Mouse (Mus musculus) intestine, embryonic 16.5 days (tissue): ENCODE data around the gene Epb41l1. TPM values are rescaled to one million over a fixed set of nuclear protein-coding genes. Genes with fewer than 3 reads are reported as not detected.
A peak's percentile ranks its signal among the peaks of the same experiment; 100 is the strongest.
"Not testable (repeated sequence)": the region's sequence is repeated elsewhere in the genome, so short reads cannot be mapped to it uniquely, and the experiment has no call there.

Experiments
- ATAC-seq: fragments of 200-750 bp; cut with Nextera tagmentation; 2 replicates; pipeline ENCODE4 v1.8.0; 2017; ENCODE audit warnings: moderate TSS enrichment, moderate library complexity
- H3K27ac ChIP-seq: fragments of 300-500 bp; sonication (generic); 2 replicates; pipeline ENCODE4 v1.5.1; 2014; ENCODE audit warnings: mild to moderate bottlenecking, low read length
- H3K27me3 ChIP-seq: fragments of 300-500 bp; sonication (generic); replicated peaks from 2 replicates; pipeline ENCODE4 v1.6.1; 2014; ENCODE audit warnings: low read length, control low read depth, mixed read lengths; ENCODE audit not compliant: control insufficient read depth, insufficient read depth
- H3K36me3 ChIP-seq: fragments of 300-500 bp; sonication (generic); 2 replicates; pipeline ENCODE4 v1.6.1; 2014; ENCODE audit warnings: low read length, control low read depth; ENCODE audit not compliant: control insufficient read depth, insufficient read depth
- H3K4me1 ChIP-seq: fragments of 300-500 bp; sonication (generic); 2 replicates; pipeline ENCODE4 v1.6.1; 2014; ENCODE audit warnings: low read length, control low read depth, mixed read lengths; ENCODE audit not compliant: control insufficient read depth, insufficient read depth
- H3K4me2 ChIP-seq: fragments of 300-500 bp; sonication (generic); 2 replicates; pipeline ENCODE4 v1.6.1; 2014; ENCODE audit warnings: low read depth, low read length, control low read depth
- H3K4me3 ChIP-seq: fragments of 300-500 bp; sonication (generic); 2 replicates; pipeline ENCODE4 v1.5.1; 2014; ENCODE audit warnings: mild to moderate bottlenecking, low read length
- H3K9ac ChIP-seq: fragments of 300-500 bp; sonication (generic); 2 replicates; pipeline ENCODE4 v1.6.1; 2014; ENCODE audit warnings: low read depth, low read length
- H3K9me3 ChIP-seq: fragments of 300-500 bp; sonication (generic); 2 replicates; pipeline ENCODE4 v1.6.1; 2016; ENCODE audit warnings: low read length, control low read depth; ENCODE audit not compliant: control insufficient read depth
- WGBS: fragments of 180-500 bp; shearing (Covaris S2); extraction: QIAGEN DNeasy Blood & Tissue Kit; methylation state at CpG from one replicate; pipeline ENCODE4 v1.1.7; 2014; 5-methylcytosine and 5-hydroxymethylcytosine counted together
- polyA plus RNA-seq: library from polyadenylated mRNA; unstranded; fragments of >200 nt; fragmentation: Nextera tagmentation; extraction: Ambion mirVana; gene quantifications from 2 replicates; pipeline ENCODE4 v1.2.1, GENCODE M21; 2015

Epb41l1 gene
- polyA plus RNA-seq, 1 experiment from 2014 or later, result 1.7 TPM

DNA sequence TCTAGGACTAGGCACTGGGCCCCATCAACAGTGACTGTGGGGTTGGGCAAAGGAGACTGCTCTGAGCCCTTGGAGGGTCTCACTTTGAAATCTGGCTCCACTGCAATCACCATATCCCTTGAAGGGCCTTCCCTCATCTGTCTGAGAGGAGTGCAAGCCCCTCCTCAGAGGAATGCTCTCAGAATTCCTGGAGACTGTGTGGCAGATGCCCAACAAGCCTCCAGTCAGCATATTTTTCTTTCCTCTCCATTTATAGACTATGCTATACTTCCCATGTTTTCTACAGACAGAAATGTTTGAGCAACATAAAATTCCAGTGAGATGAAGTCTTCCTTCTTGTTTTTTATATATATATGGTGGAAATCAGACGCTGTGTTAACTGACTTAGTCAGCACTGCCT, 21.2 kb upstream of the Epb41l1 start:
- H3K4me3 ChIP-seq, result no peak overlapping the region
- no peaks in the 10 kb centered on the region for H3K27me3 ChIP-seq
- no peaks in the 10 kb centered on the region for H3K36me3 ChIP-seq
- H3K9ac ChIP-seq, result no peak overlapping the region
- peaks cover 3% of the 10 kb centered on the region for H3K4me1 ChIP-seq
- H3K4me2 ChIP-seq, result no peak overlapping the region
- WGBS, result 53% methylated on average over 1 of the region's 1 CpGs
- H3K27ac ChIP-seq, result no peak overlapping the region
- ATAC-seq, result no peak
- no peaks in the 10 kb centered on the region for H3K9me3 ChIP-seq

DNA sequence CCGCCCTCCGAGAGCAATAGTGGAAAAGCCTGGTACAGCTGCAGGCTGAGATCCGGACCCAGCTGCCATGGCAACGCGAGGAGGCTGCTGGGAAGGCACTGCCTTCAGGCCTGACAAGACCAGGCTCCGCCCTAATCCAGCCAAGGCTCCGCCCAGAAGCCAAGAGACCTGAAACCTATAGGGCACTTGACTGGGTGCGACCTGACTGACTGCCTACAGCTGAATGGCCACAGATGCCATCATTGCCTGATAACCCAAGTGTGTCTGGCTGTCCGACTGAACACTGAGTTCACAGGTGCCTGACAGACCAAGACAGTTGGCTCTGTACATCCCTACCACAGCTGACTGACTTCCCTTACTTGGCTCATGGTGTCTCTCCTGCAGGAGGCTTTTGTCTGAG, 19.4 kb upstream of the Epb41l1 start:
- no peaks in the 10 kb centered on the region for H3K9me3 ChIP-seq
- H3K27me3 ChIP-seq, result no peaks in the 10 kb centered on the region
- 9% methylated on average over 9 of the region's 9 CpGs for WGBS
- H3K36me3 ChIP-seq, result no peaks in the 10 kb centered on the region
- peak; percentile 89 for ATAC-seq
- H3K4me2 ChIP-seq, result no peak overlapping the region; the same call in 1 of the 2 replicates
- H3K9ac ChIP-seq, result no peak overlapping the region
- no peak overlapping the region for H3K27ac ChIP-seq
- peaks cover 3% of the 10 kb centered on the region for H3K4me1 ChIP-seq
- H3K4me3 ChIP-seq, result no peak overlapping the region

DNA sequence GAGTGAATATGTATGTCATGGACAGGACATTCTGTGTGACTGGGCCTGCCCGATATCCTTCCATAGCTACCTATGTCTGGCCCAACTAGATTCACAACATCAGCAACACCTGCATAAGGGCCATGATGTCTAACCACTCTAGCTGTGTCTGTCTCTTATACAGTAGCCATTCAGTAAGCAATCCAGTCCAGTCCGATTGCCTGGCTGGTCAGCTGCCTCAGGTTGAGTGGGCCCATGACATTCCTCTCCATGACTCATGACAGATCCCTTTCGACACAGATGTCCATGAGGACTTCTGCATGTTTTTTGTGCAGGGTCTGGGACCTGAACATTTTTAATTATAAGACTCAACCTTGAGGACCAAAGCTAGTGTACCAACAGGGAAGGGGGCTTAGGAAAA, 18.7 kb upstream of the Epb41l1 start:
- ATAC-seq, result no peak
- 92% methylated on average over 3 of the region's 3 CpGs for WGBS
- Histone ChIP-seq H3K27me3 (no peaks in the 10 kb centered on the region), H3K4me2 (no peak overlapping the region), H3K9ac (no peak overlapping the region), H3K9me3 (no peaks in the 10 kb centered on the region), H3K36me3 (no peaks in the 10 kb centered on the region), H3K27ac (no peak overlapping the region), H3K4me1 (peaks cover 5% of the 10 kb centered on the region), H3K4me3 (no peak overlapping the region)

DNA sequence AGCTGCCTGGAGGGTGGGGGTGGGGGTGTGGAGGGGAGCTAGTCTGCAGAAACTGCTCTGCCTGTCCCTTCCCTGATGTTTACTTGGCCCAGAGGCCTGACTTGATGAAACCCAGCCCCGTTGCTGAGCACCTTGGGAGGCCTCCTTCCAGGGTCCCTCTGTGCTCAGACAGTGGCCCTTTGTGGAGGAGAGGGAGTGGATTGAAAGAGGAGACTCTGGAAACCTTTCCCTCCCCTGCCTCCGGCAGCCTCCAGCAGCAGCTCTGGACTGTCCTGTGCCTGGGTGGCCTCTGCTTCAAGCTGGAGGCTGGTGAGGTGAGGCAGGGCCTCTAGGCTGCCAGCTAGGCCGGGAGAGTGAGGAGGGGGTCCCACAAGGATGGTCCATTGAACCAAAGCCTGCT, 13.7 kb upstream of the Epb41l1 start:
- peak overlapping the region; percentile 33; the same call in 1 of the 2 replicates for H3K27ac ChIP-seq
- H3K4me3 ChIP-seq, result no peak overlapping the region
- H3K36me3 ChIP-seq, result no peaks in the 10 kb centered on the region
- H3K9me3 ChIP-seq, result no peaks in the 10 kb centered on the region
- 19% methylated on average over 3 of the region's 3 CpGs for WGBS
- peak; percentile 48 for ATAC-seq
- H3K27me3 ChIP-seq, result no peaks in the 10 kb centered on the region
- H3K4me1 ChIP-seq, result peaks cover 7% of the 10 kb centered on the region; the same call in 1 of the 2 replicates
- peak overlapping the region; percentile 48 for H3K9ac ChIP-seq
- no peak overlapping the region for H3K4me2 ChIP-seq

DNA sequence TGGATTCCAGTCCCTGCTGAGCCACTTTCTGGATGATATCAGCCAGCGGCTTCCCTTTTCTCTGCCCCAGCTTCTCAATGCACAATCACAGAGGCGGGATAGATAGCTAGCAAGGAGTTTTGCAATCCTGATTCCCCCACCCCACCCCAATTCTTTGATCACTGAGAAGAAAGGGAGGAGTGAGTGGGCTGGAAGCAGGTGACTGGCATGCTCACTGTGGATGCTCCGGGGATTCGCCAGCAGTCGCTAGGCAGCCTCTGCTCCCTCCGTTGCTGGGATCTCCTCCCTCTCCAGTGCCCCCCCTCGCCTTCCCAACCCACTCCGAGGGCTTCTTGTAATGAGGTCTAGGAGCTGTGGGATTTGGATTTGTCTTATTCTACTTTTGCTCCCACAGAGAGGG, 12.5 kb upstream of the Epb41l1 start:
- H3K4me3 ChIP-seq, result no peak overlapping the region
- no peaks in the 10 kb centered on the region for H3K27me3 ChIP-seq
- no peaks in the 10 kb centered on the region for H3K36me3 ChIP-seq
- no peak overlapping the region for H3K27ac ChIP-seq
- H3K9me3 ChIP-seq, result no peaks in the 10 kb centered on the region
- ATAC-seq, result no peak
- WGBS, result 34% methylated on average over 8 of the region's 8 CpGs
- H3K4me2 ChIP-seq, result no peak overlapping the region
- no peak overlapping the region for H3K9ac ChIP-seq
- peaks cover 7% of the 10 kb centered on the region; the same call in 1 of the 2 replicates for H3K4me1 ChIP-seq

DNA sequence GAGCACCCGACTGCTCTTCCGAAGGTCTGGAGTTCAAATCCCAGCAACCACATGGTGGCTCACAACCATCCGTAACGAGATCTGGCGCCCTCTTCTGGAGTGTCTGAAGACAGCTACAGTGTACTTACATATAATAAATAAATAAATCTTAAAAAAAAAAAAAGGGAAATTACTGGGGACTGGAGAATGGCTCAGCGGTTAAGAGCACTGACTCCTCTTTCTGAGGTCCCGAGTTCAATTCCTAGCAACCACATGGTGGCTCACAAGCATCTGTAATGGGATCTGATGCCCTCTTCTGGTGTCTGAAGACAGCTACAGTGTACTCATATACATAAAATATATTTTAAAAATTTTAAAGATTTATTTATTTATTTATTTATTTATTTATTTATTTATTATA, 9.4 kb upstream of the Epb41l1 start:
- H3K4me1 ChIP-seq, H3K4me3 ChIP-seq, H3K4me2 ChIP-seq, H3K9ac ChIP-seq, ATAC-seq, H3K27me3 ChIP-seq, H3K36me3 ChIP-seq, H3K27ac ChIP-seq, H3K9me3 ChIP-seq: not testable (repeated sequence)
- 81% methylated on average over 4 of the region's 7 CpGs for WGBS

DNA sequence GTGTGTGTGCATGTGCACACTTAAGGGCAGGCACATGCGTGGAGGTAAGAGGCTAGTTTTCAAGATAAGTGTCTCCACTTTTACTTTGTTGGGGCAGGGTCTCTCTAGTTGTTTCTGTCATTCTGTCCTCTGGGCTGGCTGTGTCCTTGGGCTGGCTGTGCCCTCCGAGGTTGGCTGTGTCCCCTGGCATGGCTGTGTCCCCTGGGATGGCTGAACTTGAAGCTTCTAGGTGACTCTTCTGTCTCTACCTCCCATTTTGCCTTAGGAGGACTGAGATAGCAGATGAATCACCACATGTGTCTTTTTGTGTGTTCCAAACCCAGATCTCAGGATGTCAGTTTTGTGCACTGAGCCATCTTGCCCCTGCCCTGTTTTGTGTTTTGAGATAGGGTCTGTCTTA, 5.7 kb upstream of the Epb41l1 start:
- Histone ChIP-seq H3K4me1 (peaks cover 6% of the 10 kb centered on the region), H3K36me3 (no peaks in the 10 kb centered on the region)

DNA sequence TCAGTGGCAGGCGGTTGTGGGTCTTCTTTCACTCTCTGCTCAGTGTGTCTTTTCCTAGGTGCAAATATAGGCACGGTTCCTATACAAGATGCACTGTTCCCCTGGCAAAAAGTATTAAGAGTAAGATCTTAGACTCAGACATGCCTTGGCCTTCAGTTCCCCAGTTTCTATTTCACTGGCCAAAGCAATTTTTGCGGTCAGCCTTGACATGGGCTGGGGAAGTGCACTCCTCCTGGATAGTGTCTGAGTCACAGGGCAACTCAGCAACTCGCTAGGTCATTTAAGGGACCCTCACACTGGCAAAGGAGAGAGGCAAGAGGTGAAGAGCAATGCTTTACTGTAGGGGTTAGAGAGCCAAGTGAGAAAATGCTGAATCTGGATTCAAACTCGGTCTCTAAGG, 5.0 kb upstream of the Epb41l1 start:
- Histone ChIP-seq H3K4me3 (no peak overlapping the region), H3K36me3 (no peaks in the 10 kb centered on the region), H3K4me2 (no peak overlapping the region), H3K4me1 (peaks cover 11% of the 10 kb centered on the region), H3K27me3 (no peaks in the 10 kb centered on the region), H3K9ac (no peak overlapping the region), H3K27ac (no peak overlapping the region), H3K9me3 (no peaks in the 10 kb centered on the region)
- ATAC-seq, result no peak
- WGBS, result 75% methylated on average over 5 of the region's 5 CpGs

More for the DNA sequence above, 5.7 kb upstream of the Epb41l1 start:
- no peak overlapping the region for H3K4me3 ChIP-seq
- H3K9me3 ChIP-seq, result no peaks in the 10 kb centered on the region
- no peak for ATAC-seq
- no peaks in the 10 kb centered on the region for H3K27me3 ChIP-seq
- 74% methylated on average over 2 of the region's 2 CpGs for WGBS
- no peak overlapping the region for H3K9ac ChIP-seq
- H3K4me2 ChIP-seq, result no peak overlapping the region
- H3K27ac ChIP-seq, result no peak overlapping the region

DNA sequence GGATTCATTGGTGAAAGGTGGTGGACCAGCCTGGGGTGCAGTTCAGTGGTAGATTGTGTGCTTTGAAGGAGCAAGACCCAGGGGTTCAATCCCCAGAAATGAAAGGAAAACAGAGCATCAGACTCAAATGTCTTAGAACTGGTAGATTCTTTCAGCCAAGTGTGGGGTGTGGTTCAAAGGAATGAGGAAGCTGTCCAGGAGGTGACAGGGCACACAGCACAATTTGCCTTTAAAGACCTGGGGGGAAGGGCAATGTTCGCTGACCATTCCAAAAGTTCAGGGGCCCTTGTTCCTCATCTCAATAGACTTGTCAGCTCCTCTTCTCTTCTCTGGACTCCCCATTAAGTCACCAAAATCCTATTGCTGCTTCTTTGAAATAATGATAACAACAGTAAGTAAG, 3.5 kb upstream of the Epb41l1 start:
- 25% methylated on average over 1 of the region's 1 CpGs for WGBS

DNA sequence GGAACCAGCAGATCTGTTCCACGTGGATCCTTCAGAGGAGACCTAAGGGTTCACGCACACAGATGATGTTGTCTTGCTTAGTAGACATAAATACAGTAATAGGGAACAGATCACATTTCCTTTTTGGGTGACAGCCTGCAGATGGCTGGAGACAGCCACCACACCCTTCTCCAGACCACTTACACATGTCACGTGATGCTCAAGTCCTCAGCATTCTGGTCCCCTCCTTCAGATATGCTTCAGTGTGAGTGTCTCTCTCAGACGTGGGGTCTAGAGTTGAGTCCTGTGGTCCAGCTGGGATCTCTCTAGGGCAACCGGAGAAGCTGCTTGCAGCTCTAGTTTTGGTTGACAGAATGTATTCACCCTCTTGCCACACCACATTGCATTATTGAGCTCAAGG, 2.2 kb upstream of the Epb41l1 start:
- H3K27ac ChIP-seq, result no peak overlapping the region
- 73% methylated on average over 5 of the region's 5 CpGs for WGBS
- no peak overlapping the region for H3K4me3 ChIP-seq
- no peaks in the 10 kb centered on the region for H3K36me3 ChIP-seq
- ATAC-seq, result no peak
- H3K4me1 ChIP-seq, result peaks cover 18% of the 10 kb centered on the region
- no peaks in the 10 kb centered on the region for H3K27me3 ChIP-seq
- no peak overlapping the region for H3K9ac ChIP-seq
- no peak overlapping the region for H3K4me2 ChIP-seq
- H3K9me3 ChIP-seq, result no peaks in the 10 kb centered on the region

More for the DNA sequence above, 3.5 kb upstream of the Epb41l1 start:
- H3K4me3 ChIP-seq, result no peak overlapping the region
- H3K4me1 ChIP-seq, result peaks cover 13% of the 10 kb centered on the region
- H3K27me3 ChIP-seq, result no peaks in the 10 kb centered on the region
- ATAC-seq, result 0 out of 2 replicates have a peak, but pooled peaks have one; percentile 19
- no peak overlapping the region for H3K4me2 ChIP-seq
- no peaks in the 10 kb centered on the region for H3K9me3 ChIP-seq
- H3K9ac ChIP-seq, result no peak overlapping the region
- no peaks in the 10 kb centered on the region for H3K36me3 ChIP-seq
- no peak overlapping the region for H3K27ac ChIP-seq
